Mouse (Mus musculus) lung, embryonic 16.5 days (tissue): Measurements from ENCODE around the gene Mme. TPM values are rescaled to one million over a fixed set of nuclear protein-coding genes. Genes with fewer than 3 reads are reported as not detected.

Source experiments
- ATAC-seq: fragments of 200-750 bp; cut with Nextera tagmentation; 2 replicates; pipeline ENCODE4 v1.8.0; 2017; ENCODE audit warnings: low read depth, mild to moderate bottlenecking, moderate library complexity
- H3K27ac ChIP-seq: fragments of 300-500 bp; sonication (generic); 2 replicates; pipeline ENCODE4 v1.5.1; 2014; ENCODE audit warnings: mild to moderate bottlenecking, control low read depth, low read length
- H3K27me3 ChIP-seq: fragments of 300-500 bp; sonication (generic); 2 replicates; pipeline ENCODE4 v1.6.1; 2014; ENCODE audit warnings: low read depth, low read length, mixed read lengths; ENCODE audit not compliant: control insufficient read depth, insufficient read depth
- H3K36me3 ChIP-seq: fragments of 300-500 bp; sonication (generic); 2 replicates; pipeline ENCODE4 v1.6.1; 2014; ENCODE audit warnings: low read length; ENCODE audit not compliant: control insufficient read depth, insufficient read depth
- H3K4me1 ChIP-seq: fragments of 300-500 bp; sonication (generic); replicated peaks from 2 replicates; pipeline ENCODE4 v1.6.1; 2014; ENCODE audit warnings: low read length, mixed read lengths; ENCODE audit not compliant: control insufficient read depth, insufficient read depth
- H3K4me2 ChIP-seq: fragments of 300-500 bp; sonication (generic); 2 replicates; pipeline ENCODE4 v1.6.1; 2014; ENCODE audit warnings: low read depth, low read length, control low read depth
- H3K4me3 ChIP-seq: fragments of 300-500 bp; sonication (generic); 2 replicates; pipeline ENCODE4 v1.5.1; 2014; ENCODE audit warnings: mild to moderate bottlenecking, low read length, control low read depth
- H3K9ac ChIP-seq: fragments of 300-500 bp; sonication (generic); 2 replicates; pipeline ENCODE4 v1.6.1; 2014; ENCODE audit warnings: low read length, control low read depth
- H3K9me3 ChIP-seq: fragments of 300-500 bp; sonication (generic); 2 replicates; pipeline ENCODE4 v1.6.1; 2016; ENCODE audit warnings: low read length; ENCODE audit not compliant: control insufficient read depth
- WGBS: fragments of 180-500 bp; shearing (Covaris S2); extraction: QIAGEN DNeasy Blood & Tissue Kit; methylation state at CpG from one replicate; pipeline ENCODE4 v1.1.7; 2014; 5-methylcytosine and 5-hydroxymethylcytosine counted together
- polyA plus RNA-seq: library from polyadenylated mRNA; unstranded; fragments of >200 nt; fragmentation: Nextera tagmentation; extraction: Ambion mirVana; gene quantifications from 2 replicates; pipeline ENCODE4 v1.2.1, GENCODE M21; 2015

The Mme gene
- polyA plus RNA-seq, 1 experiment from 2014 or later = 7.3 TPM

GRCm38 (mm10) chr3:63340546-63340945 lies 99.2 kb downstream of the Mme start:
- Histone ChIP-seq H3K27me3 (no peaks in the 10 kb centered on the region), H3K4me3 (no peak overlapping the region), H3K9ac (no peak overlapping the region), H3K4me1 (no peaks in the 10 kb centered on the region), H3K4me2 (no peak overlapping the region), H3K36me3 (no peaks in the 10 kb centered on the region), H3K9me3 (no peaks in the 10 kb centered on the region), H3K27ac (no peak overlapping the region)
- ATAC-seq = no peak
- WGBS = 77% methylated on average over 3 of the region's 3 CpGs

GRCm38 (mm10) chr3:63341481-63341880 lies 100.1 kb downstream of the Mme start:
- Histone ChIP-seq H3K4me3 (no peak overlapping the region), H3K9me3 (no peaks in the 10 kb centered on the region), H3K36me3 (no peaks in the 10 kb centered on the region), H3K9ac (no peak overlapping the region), H3K4me2 (no peak overlapping the region), H3K4me1 (no peaks in the 10 kb centered on the region), H3K27ac (no peak overlapping the region), H3K27me3 (no peaks in the 10 kb centered on the region)
- WGBS = 81% methylated on average over 4 of the region's 4 CpGs
- no peak for ATAC-seq

- ATAC-seq = no peak
- no peak overlapping the region for H3K9ac ChIP-seq
- H3K27ac ChIP-seq = no peak overlapping the region
- 86% methylated on average over 5 of the region's 5 CpGs for WGBS
- no peak overlapping the region for H3K4me3 ChIP-seq
- H3K4me1 ChIP-seq = no peaks in the 10 kb centered on the region
- no peaks in the 10 kb centered on the region for H3K27me3 ChIP-seq
- H3K4me2 ChIP-seq = no peak overlapping the region
- no peaks in the 10 kb centered on the region for H3K36me3 ChIP-seq
- no peaks in the 10 kb centered on the region for H3K9me3 ChIP-seq
These were observed 103.7 kb downstream of the Mme start for GRCm38 (mm10) chr3:63344998-63345397.

- 56% methylated on average over 2 of the region's 2 CpGs for WGBS
- H3K27me3 ChIP-seq = no peaks in the 10 kb centered on the region
- no peaks in the 10 kb centered on the region for H3K36me3 ChIP-seq
- H3K4me1 ChIP-seq = no peaks in the 10 kb centered on the region
- H3K4me2 ChIP-seq = no peak overlapping the region
- no peak overlapping the region for H3K27ac ChIP-seq
- ATAC-seq = no peak
- H3K9me3 ChIP-seq = no peaks in the 10 kb centered on the region
- no peak overlapping the region for H3K9ac ChIP-seq
- no peak overlapping the region for H3K4me3 ChIP-seq
These were observed 107.6 kb downstream of the Mme start for GRCm38 (mm10) chr3:63348893-63349426.

- WGBS = 81% methylated on average over 4 of the region's 4 CpGs
- Histone ChIP-seq H3K9ac (no peak overlapping the region), H3K27me3 (no peaks in the 10 kb centered on the region), H3K4me3 (no peak overlapping the region), H3K36me3 (no peaks in the 10 kb centered on the region), H3K4me2 (no peak overlapping the region), H3K27ac (no peak overlapping the region), H3K9me3 (no peaks in the 10 kb centered on the region), H3K4me1 (no peaks in the 10 kb centered on the region)
- no peak for ATAC-seq
These were observed 108.9 kb downstream of the Mme start for GRCm38 (mm10) chr3:63350242-63350641.

GRCm38 (mm10) chr3:63350704-63351103 lies 109.4 kb downstream of the Mme start:
- no peak overlapping the region for H3K4me2 ChIP-seq
- H3K27me3 ChIP-seq = no peaks in the 10 kb centered on the region
- H3K4me1 ChIP-seq = no peaks in the 10 kb centered on the region
- H3K27ac ChIP-seq = no peak overlapping the region
- no peak overlapping the region for H3K9ac ChIP-seq
- H3K9me3 ChIP-seq = no peaks in the 10 kb centered on the region
- WGBS = 59% methylated on average over 3 of the region's 3 CpGs
- no peaks in the 10 kb centered on the region for H3K36me3 ChIP-seq
- H3K4me3 ChIP-seq = no peak overlapping the region
- ATAC-seq = no peak

- Histone ChIP-seq H3K4me2 (no peak overlapping the region), H3K9me3 (no peaks in the 10 kb centered on the region), H3K4me3 (no peak overlapping the region), H3K27ac (no peak overlapping the region), H3K27me3 (no peaks in the 10 kb centered on the region), H3K4me1 (no peaks in the 10 kb centered on the region), H3K36me3 (no peaks in the 10 kb centered on the region), H3K9ac (no peak overlapping the region)
- ATAC-seq = no peak
- WGBS = 68% methylated on average over 1 of the region's 1 CpGs
These were observed 110.4 kb downstream of the Mme start for GRCm38 (mm10) chr3:63351680-63352260.

GRCm38 (mm10) chr3:63359512-63359911 lies 118.2 kb downstream of the Mme start:
- no peak overlapping the region for H3K4me3 ChIP-seq
- no peak for ATAC-seq
- no peaks in the 10 kb centered on the region for H3K9me3 ChIP-seq
- H3K4me1 ChIP-seq = no peaks in the 10 kb centered on the region
- H3K27me3 ChIP-seq = no peaks in the 10 kb centered on the region
- H3K4me2 ChIP-seq = no peak overlapping the region
- no peak overlapping the region for H3K9ac ChIP-seq
- H3K36me3 ChIP-seq = no peaks in the 10 kb centered on the region
- H3K27ac ChIP-seq = no peak overlapping the region
- WGBS = 82% methylated on average over 1 of the region's 1 CpGs

- Histone ChIP-seq H3K27ac (no peak overlapping the region), H3K4me1 (no peaks in the 10 kb centered on the region), H3K27me3 (no peaks in the 10 kb centered on the region), H3K9ac (no peak overlapping the region), H3K36me3 (no peaks in the 10 kb centered on the region), H3K9me3 (no peaks in the 10 kb centered on the region), H3K4me2 (no peak overlapping the region), H3K4me3 (no peak overlapping the region)
- peak; percentile 28; the same call in 1 of the 2 replicates for ATAC-seq
- WGBS = 45% methylated on average over 2 of the region's 2 CpGs
These were observed 143.7 kb downstream of the Mme start for GRCm38 (mm10) chr3:63384989-63385388.
